Mouse (Mus musculus): ENCODE results near the gene Odf3b.

Gene Odf3b

DNA sequence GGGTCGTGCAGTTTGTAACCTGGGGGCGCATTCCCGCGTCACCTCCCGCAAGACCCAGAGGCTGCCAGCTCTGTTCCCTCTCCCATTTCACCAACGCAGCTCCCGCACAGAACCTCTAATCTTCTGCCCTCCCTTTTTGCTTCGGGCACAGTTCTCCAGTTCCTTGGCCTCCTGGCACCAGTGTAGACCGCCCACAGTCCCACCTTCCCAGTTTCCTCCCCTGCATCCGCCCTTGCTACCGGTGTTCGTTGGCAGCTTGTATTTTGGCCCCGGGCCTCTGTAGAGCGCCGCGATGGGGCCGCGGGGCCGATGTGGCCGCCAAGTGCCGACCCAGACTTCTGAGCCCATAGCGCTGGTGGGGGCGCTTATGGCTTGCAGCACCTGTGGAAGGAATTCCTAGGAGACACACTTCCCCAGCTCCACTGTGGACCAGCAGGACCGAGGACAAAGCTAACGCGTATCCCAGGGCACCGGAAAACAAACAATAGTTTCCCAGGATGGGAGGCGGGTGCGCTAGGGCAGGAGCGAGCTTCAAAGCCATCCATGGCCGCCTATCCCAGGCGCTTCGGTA lies at the start of gene Odf3b:
Gene Odf3b, minus strand, starts transcription at position 452 of the 571 bp plus-strand sequence.
- DNase-seq (ENCODE audit: low read depth, low spot score): no peak

DNA sequence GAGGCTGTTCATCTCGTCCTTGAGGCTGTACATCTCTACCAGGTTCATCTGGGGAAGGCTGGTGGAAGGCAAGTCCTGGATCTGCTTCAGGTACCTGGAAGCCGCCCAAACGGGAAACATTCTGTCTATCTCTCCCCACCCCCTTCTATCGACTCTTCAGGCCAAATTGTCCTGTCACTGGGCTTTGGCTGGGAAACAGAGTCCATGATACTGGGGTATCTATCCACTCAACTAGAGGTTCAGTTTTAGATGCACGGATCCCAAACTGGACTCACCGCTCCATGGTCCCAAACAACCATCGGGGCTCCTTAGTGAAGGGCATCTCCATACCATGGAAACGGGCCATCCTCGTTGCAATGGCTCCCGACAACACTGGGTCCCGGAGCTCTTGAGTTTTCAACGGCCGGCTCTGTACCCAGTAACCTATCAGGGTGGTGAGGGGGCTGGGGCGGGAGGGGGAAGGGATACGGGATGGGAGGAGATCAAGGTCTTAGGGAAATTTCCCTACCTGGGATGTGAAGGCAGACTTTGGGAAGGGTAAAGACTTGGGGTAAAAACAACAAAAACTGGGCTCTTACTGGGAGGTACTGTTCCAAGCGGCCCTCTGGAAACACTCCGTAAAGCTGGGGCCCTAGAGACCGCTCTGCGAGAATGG lies 49.2 kb upstream of the Odf3b start:
- no peak for DNase-seq (ENCODE audit: low read depth, low spot score)

DNA sequence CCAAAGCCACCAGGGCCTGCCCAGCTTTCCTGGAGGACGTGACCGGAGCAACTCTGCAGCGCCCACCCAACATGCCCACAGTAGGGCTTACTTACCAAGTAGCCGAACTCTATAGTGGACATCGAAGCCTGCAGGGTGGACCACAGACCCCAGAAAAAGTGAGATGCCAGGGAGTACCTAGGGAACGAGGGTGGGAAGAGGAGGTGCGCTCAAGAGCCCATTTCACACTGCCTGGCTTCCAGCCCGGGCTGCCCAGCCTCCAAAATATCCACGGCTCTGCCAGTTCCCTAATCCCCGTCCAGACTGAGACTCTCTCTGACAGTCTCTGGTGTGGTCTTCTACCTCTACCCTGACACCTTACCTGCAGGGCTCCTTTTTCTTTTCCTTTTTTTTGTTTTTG lies 47.6 kb upstream of the Odf3b start:
- no peak for DNase-seq (ENCODE audit: low read depth, low spot score)

- no peak for DNase-seq (ENCODE audit: low read depth, low spot score)
These were observed 46.6 kb upstream of the Odf3b start, which contains the start of gene Cpt1b for GRCm38 (mm10) chr15:89425711-89426121. Gene Cpt1b, minus strand, starts transcription at chr15:89425863.

- no peak for DNase-seq (ENCODE audit: low read depth, low spot score)
These were observed 45.5 kb upstream of the Odf3b start for GRCm38 (mm10) chr15:89424621-89425020.

DNA sequence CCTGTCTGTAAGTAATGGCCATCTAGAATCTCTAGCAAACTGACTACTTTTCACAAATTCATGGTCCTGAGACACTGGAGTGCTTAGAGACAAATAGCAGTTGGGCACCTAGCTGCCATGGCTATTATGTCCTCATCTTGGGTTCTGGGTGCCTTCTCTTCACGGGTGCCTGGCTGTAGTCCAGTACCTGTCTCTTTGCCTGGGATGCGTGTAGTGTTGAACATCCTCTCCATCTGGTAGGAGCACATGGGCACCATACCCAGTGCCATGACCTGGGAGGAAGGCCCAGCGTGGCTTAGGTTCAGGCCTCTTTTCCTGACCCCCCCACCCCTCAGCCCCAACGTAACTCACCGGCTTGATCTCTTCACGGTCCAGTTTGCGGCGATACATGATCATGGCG lies 42.9 kb upstream of the Odf3b start:
- no peak for DNase-seq (ENCODE audit: low read depth, low spot score)

DNA sequence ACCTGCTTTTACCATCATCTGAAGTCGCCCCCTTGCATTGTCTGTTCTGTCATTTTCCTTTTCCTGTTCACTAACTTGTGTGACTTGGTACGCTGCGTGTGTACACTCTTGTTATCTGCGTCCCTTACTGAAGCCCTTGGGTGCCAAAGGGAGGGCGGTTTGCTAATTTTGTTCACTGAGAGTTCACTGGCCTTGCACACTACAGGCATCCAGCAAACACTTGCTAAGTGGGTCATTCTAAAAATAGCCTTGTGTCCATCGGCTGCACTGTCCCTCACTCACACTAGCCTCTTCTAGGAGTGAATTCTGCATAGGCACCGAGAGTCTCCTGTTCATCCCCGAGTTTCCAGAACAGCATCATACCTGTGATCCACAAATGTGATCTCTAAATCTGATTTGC lies 36.2 kb upstream of the Odf3b start:
- no peak for DNase-seq (ENCODE audit: low read depth, low spot score)

DNA sequence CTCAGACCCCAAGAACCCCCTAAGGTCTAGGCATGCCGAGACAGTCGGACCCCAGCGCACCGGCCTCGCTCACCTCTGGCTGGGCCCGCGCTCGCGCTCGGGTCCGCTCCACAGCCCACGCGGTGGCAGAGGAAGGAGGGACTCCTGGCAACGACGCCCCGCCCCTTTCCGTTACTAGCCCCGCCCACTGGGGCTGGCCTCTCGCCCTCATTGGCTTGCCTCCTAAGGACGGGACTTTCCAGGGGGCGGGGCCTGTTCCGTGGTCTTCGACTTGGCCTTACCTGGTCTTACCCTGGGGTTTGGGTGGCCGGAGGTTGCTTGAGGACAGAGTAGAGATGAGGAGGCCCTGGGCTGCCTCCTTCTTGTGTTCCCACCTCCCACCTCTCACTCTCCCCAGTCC lies 31.0 kb upstream of the Odf3b start, which contains the start of gene Syce3:
Gene Syce3, minus strand, starts transcription at position 386 of the 400 bp plus-strand sequence.
- DNase-seq (ENCODE audit: low read depth, low spot score): no peak

DNA sequence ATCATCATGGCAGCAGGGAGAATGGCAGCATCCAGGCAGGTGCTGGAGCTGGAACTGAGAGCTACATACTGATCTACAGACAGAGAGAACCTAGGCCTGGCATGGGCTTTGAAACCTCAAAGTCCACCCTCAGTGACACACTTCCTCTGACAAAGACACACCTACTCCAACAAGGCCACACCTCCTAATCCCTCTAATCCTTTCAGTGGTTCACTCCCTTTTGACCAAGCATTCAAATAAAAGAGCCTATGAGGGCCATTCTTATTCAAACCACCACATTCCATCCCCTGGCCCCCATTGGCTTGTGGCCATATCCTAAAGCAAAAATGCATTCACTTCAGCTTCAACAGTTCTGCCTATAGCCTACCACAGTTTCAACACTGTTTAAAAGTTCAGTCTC lies 27.6 kb upstream of the Odf3b start:
- no peak for DNase-seq (ENCODE audit: low read depth, low spot score)

DNA sequence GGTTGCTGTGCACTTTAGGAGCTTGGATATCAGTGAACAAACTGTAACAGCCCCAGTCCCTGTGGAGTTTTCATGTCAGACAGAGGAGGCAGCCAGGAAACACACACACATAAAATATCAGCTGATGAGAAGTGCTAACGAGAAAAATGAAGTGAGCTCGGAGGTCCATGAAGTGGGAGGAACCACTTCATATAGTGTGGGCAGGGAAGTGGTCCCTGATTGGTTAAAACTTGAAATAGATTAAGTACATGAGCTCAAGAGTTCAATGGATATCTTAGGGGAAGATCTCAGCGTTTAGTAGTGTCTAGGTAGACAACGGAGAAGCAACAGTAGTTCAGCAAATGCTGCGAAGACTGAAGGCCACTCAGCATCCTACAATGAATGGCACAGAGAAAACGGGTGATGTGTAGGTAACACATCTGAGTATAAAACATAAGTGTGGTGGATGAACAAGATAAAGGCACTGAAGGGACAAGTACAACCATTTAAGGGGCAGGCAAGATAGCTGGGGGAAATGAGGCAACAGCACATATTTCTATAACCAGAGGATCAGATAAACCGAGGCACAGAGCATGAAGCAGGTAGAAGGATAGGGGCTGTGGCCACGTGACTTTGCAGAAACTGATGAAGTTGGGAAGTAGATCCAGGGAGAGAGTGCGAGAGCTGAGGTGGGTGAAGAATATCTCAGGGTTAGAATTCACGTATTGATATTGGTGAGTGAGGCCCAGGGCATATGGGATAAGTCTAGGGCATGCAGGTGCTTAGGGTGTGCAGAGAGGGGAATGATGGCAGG lies 25.9 kb upstream of the Odf3b start:
- DNase-seq (ENCODE audit: low read depth, low spot score): no peak

- DNase-seq (ENCODE audit: low read depth, low spot score): no peak
These were observed 23.4 kb upstream of the Odf3b start for GRCm38 (mm10) chr15:89402471-89402870.

DNA sequence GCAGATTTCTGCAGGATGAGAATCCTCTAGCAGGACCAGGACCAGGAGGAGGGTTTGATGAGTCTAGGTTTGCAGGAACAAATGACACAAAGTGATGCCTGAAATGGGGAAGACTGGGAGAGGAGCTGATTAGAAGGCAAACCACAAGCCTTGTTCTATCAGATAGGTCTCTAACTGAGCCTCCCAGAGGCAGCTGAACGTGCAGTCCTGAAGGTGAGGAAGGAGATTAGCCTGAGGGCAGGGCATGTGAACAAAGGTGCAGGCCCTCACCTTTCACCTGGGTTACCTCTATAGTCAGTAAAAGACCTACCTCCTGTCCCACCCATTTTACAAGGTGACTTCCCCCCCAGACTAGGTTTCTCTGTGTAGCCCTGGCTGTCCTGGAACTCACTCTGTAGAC lies 20.6 kb upstream of the Odf3b start:
- no peak for DNase-seq (ENCODE audit: low read depth, low spot score)

DNA sequence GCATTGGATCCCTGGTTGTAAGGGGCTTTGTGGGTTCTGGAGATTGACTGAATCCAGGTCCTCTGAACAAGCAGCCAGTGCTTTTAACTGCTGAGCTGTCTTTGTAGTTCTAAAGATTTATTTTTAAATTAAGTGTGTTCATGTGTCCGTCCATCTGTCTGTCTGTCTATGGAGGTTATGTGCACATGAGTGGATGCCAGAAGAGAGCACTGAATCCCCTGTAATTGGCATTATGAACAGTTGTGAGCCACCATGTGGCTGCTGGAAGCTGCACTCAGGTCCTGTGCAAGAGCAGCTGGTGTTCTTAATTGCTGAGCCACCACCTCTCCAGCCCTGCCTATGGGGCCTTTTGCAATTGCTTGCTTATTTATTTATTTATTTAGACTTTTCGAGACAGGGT lies 19.1 kb upstream of the Odf3b start:
- no peak for DNase-seq (ENCODE audit: low read depth, low spot score)

- no peak for DNase-seq (ENCODE audit: low read depth, low spot score)
These were observed 17.8 kb upstream of the Odf3b start for GRCm38 (mm10) chr15:89396883-89397282.

- no peak for DNase-seq (ENCODE audit: low read depth, low spot score)
These were observed 11.0 kb upstream of the Odf3b start for GRCm38 (mm10) chr15:89390081-89390480.

DNA sequence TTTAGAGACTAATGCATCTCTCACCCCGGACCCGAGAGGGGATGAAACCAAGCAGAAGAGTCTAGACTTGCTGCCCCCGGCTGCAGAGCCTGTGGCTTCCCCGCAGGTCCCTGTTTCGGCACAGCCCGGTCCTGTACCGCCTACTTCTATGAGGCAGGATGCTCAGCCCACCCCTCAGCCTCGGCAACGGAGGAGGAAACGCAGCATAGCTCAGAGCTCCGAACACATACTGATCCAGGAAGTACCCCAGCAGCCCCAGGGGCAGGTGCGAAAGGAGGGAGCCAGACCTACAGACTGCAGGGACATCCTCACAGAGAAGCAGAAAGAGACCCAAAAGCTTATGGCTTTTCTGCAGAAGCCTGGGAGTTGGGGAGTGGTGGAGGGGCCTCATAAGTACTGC lies 8.0 kb upstream of the Odf3b start:
- no peak for DNase-seq (ENCODE audit: low read depth, low spot score)

DNA sequence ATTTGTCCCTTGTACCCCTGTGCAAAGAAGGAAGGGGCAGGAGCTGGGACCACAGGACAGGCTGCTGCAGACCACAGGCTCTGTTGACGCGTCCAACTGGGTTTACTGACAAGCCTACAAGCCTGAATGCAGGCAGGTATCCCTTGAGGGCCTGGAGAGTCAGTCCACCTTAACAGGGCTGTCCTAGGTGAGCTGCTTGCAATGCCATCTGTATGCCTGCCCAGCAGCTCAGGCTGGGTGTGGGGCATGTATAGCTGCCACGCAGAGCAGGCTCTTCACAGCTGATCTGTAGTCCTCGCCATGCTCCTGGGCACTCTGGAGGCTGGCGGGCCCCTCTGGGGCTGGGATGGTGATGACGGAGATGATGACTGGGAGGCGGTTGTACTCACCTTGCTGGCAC lies 5.5 kb upstream of the Odf3b start, which contains the start of gene Klhdc7b:
Gene Klhdc7b, plus strand, starts transcription at position 301 of the 400 bp plus-strand sequence.
- DNase-seq (ENCODE audit: low read depth, low spot score): no peak

DNA sequence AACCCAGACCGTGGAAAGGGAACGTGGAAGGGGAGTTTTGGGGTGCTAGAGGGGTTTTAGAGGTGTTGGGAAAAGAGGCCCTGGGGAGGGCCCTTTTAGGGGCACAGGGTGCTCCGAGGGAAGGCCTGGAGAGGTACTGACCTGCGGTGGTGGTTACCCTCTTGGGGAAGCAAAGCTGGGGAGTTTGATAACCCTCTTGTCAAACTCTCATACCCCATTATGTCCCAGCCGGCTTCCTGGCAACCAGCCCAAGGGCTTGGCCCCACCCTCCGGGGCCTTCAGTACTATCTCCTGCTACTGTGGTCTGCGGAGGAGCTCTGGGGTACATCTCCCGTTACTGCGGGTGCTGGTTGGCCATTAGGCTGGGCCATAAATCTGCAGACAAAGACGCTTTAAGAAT lies 347 bp upstream of the Odf3b start:
- no peak for DNase-seq (ENCODE audit: low read depth, low spot score)

GRCm38 (mm10) chr15:89377938-89378828 lies 899 bp downstream of the Odf3b start:
- no peak for DNase-seq (ENCODE audit: low read depth, low spot score)

- DNase-seq (ENCODE audit: low read depth, low spot score): no peak
These were observed 1.7 kb downstream of the Odf3b start for GRCm38 (mm10) chr15:89377362-89377761.

GRCm38 (mm10) chr15:89376957-89377356 lies 2.1 kb downstream of the Odf3b start, which contains the start of gene Tymp:
Gene Tymp, minus strand, starts transcription at chr15:89377039.
- no peak for DNase-seq (ENCODE audit: low read depth, low spot score)

DNA sequence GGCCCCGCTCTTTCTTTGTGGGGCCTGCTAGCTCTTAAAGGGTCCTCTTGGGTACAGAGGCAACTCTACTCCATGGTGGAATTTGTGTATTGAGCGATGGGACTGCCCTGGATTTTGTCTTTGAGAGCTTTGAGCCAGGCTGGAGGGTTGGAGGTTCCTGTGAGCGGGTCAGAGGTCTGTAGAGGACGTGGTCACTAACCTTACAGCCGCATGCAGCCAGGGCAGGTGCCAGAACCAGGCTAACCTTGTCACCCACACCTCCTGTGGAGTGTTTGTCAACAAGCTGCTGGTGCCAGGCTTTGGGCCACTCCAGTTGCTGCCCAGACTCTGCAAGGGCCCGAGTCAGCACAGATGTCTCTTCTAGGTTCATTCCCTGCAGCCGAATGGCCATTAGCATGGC lies 3.0 kb downstream of the Odf3b start:
- no peak for DNase-seq (ENCODE audit: low read depth, low spot score)
